Mouse (Mus musculus): ENCODE results near the gene Zfp654.
A peak's percentile ranks its signal among the peaks of the same experiment; 100 is the strongest.

Zfp654 gene

GRCm38 (mm10) chr16:64759245-64759626 lies 92.2 kb downstream of the Zfp654 start:
- DNase-seq (ENCODE audit: low read depth): peak; percentile 50

GRCm38 (mm10) chr16:64758561-64759244 lies 92.7 kb downstream of the Zfp654 start:
- peak; percentile 84 for DNase-seq (ENCODE audit: low read depth)

GRCm38 (mm10) chr16:64757666-64758400 lies 93.6 kb downstream of the Zfp654 start:
- peak; percentile 81 for DNase-seq (ENCODE audit: low read depth)

GRCm38 (mm10) chr16:64756321-64756720 lies 95.1 kb downstream of the Zfp654 start:
- DNase-seq (ENCODE audit: low read depth): no peak

GRCm38 (mm10) chr16:64754743-64755139 lies 96.7 kb downstream of the Zfp654 start:
- no peak for DNase-seq (ENCODE audit: low read depth)

GRCm38 (mm10) chr16:64753990-64754742 lies 97.3 kb downstream of the Zfp654 start:
- DNase-seq (ENCODE audit: low read depth): no peak

- peak; percentile 85 for DNase-seq (ENCODE audit: low read depth)
These were observed 103.2 kb downstream of the Zfp654 start for GRCm38 (mm10) chr16:64748237-64748636.

GRCm38 (mm10) chr16:64745089-64745488 lies 106.4 kb downstream of the Zfp654 start:
- no peak for DNase-seq (ENCODE audit: low read depth)

GRCm38 (mm10) chr16:64737289-64737688 lies 114.2 kb downstream of the Zfp654 start:
- DNase-seq (ENCODE audit: low read depth): no peak

Data from naive thymus-derived CD4-positive, alpha-beta T cell, adult 2 months (primary cell).